Mouse (Mus musculus) layer of hippocampus, adult 2 months (tissue): Measurements from ENCODE around the gene Lrmda. TPM values are rescaled to one million over a fixed set of nuclear protein-coding genes. Genes with fewer than 3 reads are reported as not detected.

Experiments
- DNase-seq, 2 experiments: peaks; one replicate each; pipeline ENCODE4 v3.0.0; 2022; ENCODE audit warnings: low spot score in 2 of 2
- H3K27ac ChIP-seq: fragments of 200-600 bp; 2 replicates; pipeline ENCODE4 v1.8.1; 2022
- H3K4me3 ChIP-seq: fragments of 200-600 bp; 2 replicates; pipeline ENCODE4 v1.8.1; 2022; ENCODE audit warnings: mild to moderate bottlenecking
- CTCF ChIP-seq: fragments of 200-600 bp; conservative IDR thresholded peaks from 2 replicates; pipeline ENCODE4 v1.8.1; 2022; ENCODE audit warnings: antibody characterized with exemption, mild to moderate bottlenecking, moderate library complexity
- total RNA-seq, 2 experiments: library from RNA; stranded (reverse); gene quantifications; 2 replicates each; pipeline ENCODE4 v1.2.3; 2021

Lrmda gene
- total RNA-seq, 2 experiments from 2014 or later = 0.87 to 1.5 TPM

- DNase-seq = no peak
- no peak for TF ChIP-seq CTCF
- H3K27ac ChIP-seq = no peak overlapping the region
- H3K4me3 ChIP-seq = no peak overlapping the region
Measured at GRCm38 (mm10) chr14:22371136-22371535, 351.6 kb downstream of the Lrmda start.

- no peak for TF ChIP-seq CTCF
Measured at GRCm38 (mm10) chr14:22372666-22373360, 353.3 kb downstream of the Lrmda start.

GRCm38 (mm10) chr14:22373361-22373745 lies 353.8 kb downstream of the Lrmda start:
- H3K4me3 ChIP-seq = no peak overlapping the region
- no peak for TF ChIP-seq CTCF
- H3K27ac ChIP-seq = no peak overlapping the region
- DNase-seq = no peak

More at GRCm38 (mm10) chr14:22372666-22373360, 353.3 kb downstream of the Lrmda start:
- Histone ChIP-seq H3K4me3 (no peak overlapping the region), H3K27ac (no peak overlapping the region)
- DNase-seq = peak in 1 of 2 experiments; percentile 5

GRCm38 (mm10) chr14:22377148-22377547 lies 357.6 kb downstream of the Lrmda start:
- Histone ChIP-seq H3K4me3 (no peak overlapping the region), H3K27ac (no peak overlapping the region)
- TF ChIP-seq CTCF = no peak

GRCm38 (mm10) chr14:22382101-22382500 lies 362.6 kb downstream of the Lrmda start:
- no peak overlapping the region for H3K4me3 ChIP-seq
- DNase-seq = no peak
- H3K27ac ChIP-seq = no peak overlapping the region
- peak; percentile 63 for TF ChIP-seq CTCF

More at GRCm38 (mm10) chr14:22377148-22377547, 357.6 kb downstream of the Lrmda start:
- DNase-seq = no peak

- Histone ChIP-seq H3K27ac (no peak overlapping the region), H3K4me3 (no peak overlapping the region)
- DNase-seq = no peak
- no peak for TF ChIP-seq CTCF
Measured at GRCm38 (mm10) chr14:22393616-22394015, 374.1 kb downstream of the Lrmda start.

- TF ChIP-seq CTCF = no peak
- H3K4me3 ChIP-seq = no peak overlapping the region
- DNase-seq = no peak
Measured at GRCm38 (mm10) chr14:22402411-22402810, 382.9 kb downstream of the Lrmda start.

GRCm38 (mm10) chr14:22406623-22407022 lies 387.1 kb downstream of the Lrmda start:
- TF ChIP-seq CTCF = no peak
- Histone ChIP-seq H3K27ac (no peak overlapping the region), H3K4me3 (no peak overlapping the region)
- DNase-seq = no peak

More at GRCm38 (mm10) chr14:22402411-22402810, 382.9 kb downstream of the Lrmda start:
- no peak overlapping the region for H3K27ac ChIP-seq

- Histone ChIP-seq H3K4me3 (no peak overlapping the region), H3K27ac (no peak overlapping the region)
- no peak for TF ChIP-seq CTCF
- DNase-seq = no peak
Measured at GRCm38 (mm10) chr14:22410826-22411225, 391.3 kb downstream of the Lrmda start.

- H3K27ac ChIP-seq = no peak overlapping the region
- no peak overlapping the region for H3K4me3 ChIP-seq
- DNase-seq = peak in 1 of 2 experiments; percentile 1
- no peak for TF ChIP-seq CTCF
Measured at GRCm38 (mm10) chr14:22413220-22413619, 393.7 kb downstream of the Lrmda start.

- Histone ChIP-seq H3K27ac (no peak overlapping the region), H3K4me3 (no peak overlapping the region)
- no peak for DNase-seq
- TF ChIP-seq CTCF = no peak
Measured at GRCm38 (mm10) chr14:22417706-22418105, 398.2 kb downstream of the Lrmda start.

- Histone ChIP-seq H3K4me3 (no peak overlapping the region), H3K27ac (no peak overlapping the region)
- TF ChIP-seq CTCF = no peak
- no peak for DNase-seq
Measured at GRCm38 (mm10) chr14:22421668-22422067, 402.2 kb downstream of the Lrmda start.

- H3K27ac ChIP-seq = no peak overlapping the region
- no peak for DNase-seq
- no peak overlapping the region for H3K4me3 ChIP-seq
- TF ChIP-seq CTCF = 0 out of 2 replicates have a peak, but pooled peaks have one; percentile 18
Measured at GRCm38 (mm10) chr14:22425018-22425534, 405.6 kb downstream of the Lrmda start.

- Histone ChIP-seq H3K27ac (no peak overlapping the region), H3K4me3 (no peak overlapping the region)
- no peak for DNase-seq
- no peak for TF ChIP-seq CTCF
Measured at GRCm38 (mm10) chr14:22435441-22435840, 415.9 kb downstream of the Lrmda start.
